In the genomic region with DNA sequence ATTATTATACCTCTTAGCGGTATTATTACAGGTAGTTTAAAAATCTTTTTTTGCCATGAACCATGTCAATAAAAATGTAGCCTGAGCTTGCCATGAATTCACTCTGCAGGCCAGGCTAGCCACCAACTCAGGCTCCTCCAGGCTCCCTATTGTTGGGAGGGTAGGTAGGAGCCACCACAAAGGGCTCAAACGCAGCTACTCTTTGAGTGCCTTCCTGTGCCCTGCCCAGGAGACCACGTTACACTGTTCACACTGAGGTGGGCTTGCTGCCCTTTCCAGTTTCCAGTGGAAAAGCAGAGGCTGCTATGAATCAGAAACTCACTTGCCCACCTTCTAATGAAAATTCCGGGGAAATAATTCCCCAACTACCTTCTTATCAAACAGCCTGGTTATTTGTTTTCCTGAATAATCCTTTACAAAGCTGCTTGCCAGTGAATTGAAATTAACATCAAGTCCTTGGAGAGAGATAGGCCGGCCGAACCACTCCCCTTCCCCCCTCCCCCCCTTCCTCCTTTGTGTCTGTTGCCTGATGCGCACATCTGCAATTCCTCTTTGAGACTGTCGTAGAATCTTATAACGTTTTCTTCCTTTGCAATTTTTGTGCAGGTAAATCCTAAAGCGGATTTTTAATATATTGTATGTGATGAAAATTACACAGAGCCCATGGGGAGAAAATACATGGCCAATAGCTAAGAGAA, we compare ENCODE assay signal across 16 mouse cellular contexts. TPM values are rescaled to one million over a fixed set of nuclear protein-coding genes. Genes with fewer than 3 reads are reported as not detected.
A peak's percentile ranks its signal among the peaks of the same experiment; 100 is the strongest.
DNase-seq lines count a peak whose midpoint lies in the region; ATAC-seq lines count a peak whose summit lies in the region.
"Had no signal": no experiment of that assay in that cellular context is flagged by ENCODE, and none has a peak within 500 bp of the region (broad histone marks: within the 10 kb centered on the region; RNA-seq: fewer than 3 reads in every experiment).

No protein-coding gene starts in this region.

- no peaks in the 10 kb centered on the region for H3K36me3 ChIP-seq in forebrain, embryonic 16.5 days (ENCODE audit: control insufficient read depth, insufficient read depth)
- H3K36me3 ChIP-seq in limb, embryonic 10.5 days: no peaks in the 10 kb centered on the region
- H3K36me3 ChIP-seq in neural tube, embryonic 14.5 days (ENCODE audit: control insufficient read depth, insufficient read depth, low read length): no peaks in the 10 kb centered on the region
- H3K36me3 ChIP-seq: heart, embryonic 13.5 days; limb, embryonic 13.5 days; stomach, embryonic 15.5 days had no signal

- no peak overlapping the region for H3K4me2 ChIP-seq in forebrain, embryonic 16.5 days (ENCODE audit: low read length)
- H3K4me2 ChIP-seq in neural tube, embryonic 14.5 days (ENCODE audit: low read depth, low read length): no peak overlapping the region
- H3K4me2 ChIP-seq: heart, embryonic 13.5 days; limb, embryonic 13.5 days; stomach, embryonic 15.5 days had no signal

- H3K4me1 ChIP-seq in forebrain, embryonic 16.5 days (replicated peaks; ENCODE audit: control insufficient read depth, insufficient read depth, low read length): no peaks in the 10 kb centered on the region
- peaks cover 28% of the 10 kb centered on the region for H3K4me1 ChIP-seq in limb, embryonic 10.5 days
- no peaks in the 10 kb centered on the region; the same call in 1 of the 2 replicates for H3K4me1 ChIP-seq in neural tube, embryonic 14.5 days (ENCODE audit: control insufficient read depth, insufficient read depth, low read length)
- H3K4me1 ChIP-seq: stomach, embryonic 15.5 days had no signal

- WGBS in forebrain, embryonic 16.5 days: 11% methylated on average over 10 of the region's 10 CpGs
- 19% methylated on average over 10 of the region's 10 CpGs for WGBS in limb, embryonic 10.5 days
- 16% methylated on average over 10 of the region's 10 CpGs for WGBS in neural tube, embryonic 14.5 days

- peak; percentile 43 for DNase-seq in heart, adult 11 months
- DNase-seq in heart, adult 18-20 months: no peak
- no peak for DNase-seq in limb, embryonic 10.5 days (ENCODE audit: low spot score)
- no peak for DNase-seq in layer of hippocampus, postnatal 36 days
- DNase-seq in cerebellum, adult 18-20 months: no peak
- DNase-seq in frontal cortex, postnatal 36 days (ENCODE audit: low spot score in 2 of 2): no peak
- DNase-seq: cerebellum, adult 11-12 months; gastrocnemius, postnatal 14 days; kidney, adult 8-10 months; thymus, postnatal 14 days had no signal

- H3K27me3 ChIP-seq in forebrain, embryonic 16.5 days (replicated peaks; ENCODE audit: control insufficient read depth, insufficient read depth, low read length): no peaks in the 10 kb centered on the region
- no peaks in the 10 kb centered on the region for H3K27me3 ChIP-seq in limb, embryonic 10.5 days (ENCODE audit: low read depth, poor library complexity, severe bottlenecking)
- H3K27me3 ChIP-seq in neural tube, embryonic 14.5 days (ENCODE audit: control insufficient read depth, insufficient read depth, low read length): no peaks in the 10 kb centered on the region
- H3K27me3 ChIP-seq: heart, embryonic 13.5 days; stomach, embryonic 15.5 days had no signal

- no peak overlapping the region for H3K9ac ChIP-seq in forebrain, embryonic 16.5 days (replicated peaks; ENCODE audit: low read depth, low read length)
- no peak overlapping the region for H3K9ac ChIP-seq in neural tube, embryonic 14.5 days (replicated peaks; ENCODE audit: low read depth, low read length)
- H3K9ac ChIP-seq: heart, embryonic 13.5 days; limb, embryonic 13.5 days; stomach, embryonic 15.5 days had no signal

- no peak overlapping the region for H3K27ac ChIP-seq in forebrain, embryonic 16.5 days (ENCODE audit: low read length)
- H3K27ac ChIP-seq in limb, embryonic 10.5 days: 0 out of 2 replicates have a peak overlapping the region, but pooled peaks have one; percentile 26
- peak overlapping the region; percentile 75 for H3K27ac ChIP-seq in neural tube, embryonic 14.5 days (ENCODE audit: low read depth, low read length)
- H3K27ac ChIP-seq: heart, embryonic 13.5 days; limb, embryonic 13.5 days; stomach, embryonic 15.5 days had no signal

- no peaks in the 10 kb centered on the region for H3K9me3 ChIP-seq in forebrain, embryonic 16.5 days (ENCODE audit: control insufficient read depth, low read length)
- no peaks in the 10 kb centered on the region for H3K9me3 ChIP-seq in limb, embryonic 10.5 days (replicated peaks)
- no peaks in the 10 kb centered on the region for H3K9me3 ChIP-seq in neural tube, embryonic 14.5 days (ENCODE audit: control insufficient read depth, low read length)
- H3K9me3 ChIP-seq: heart, embryonic 13.5 days; limb, embryonic 13.5 days; stomach, embryonic 15.5 days had no signal

- ATAC-seq in forebrain, embryonic 16.5 days: 0 out of 2 replicates have a peak, but pooled peaks have one; percentile 26
- ATAC-seq in neural tube, embryonic 14.5 days (ENCODE audit: low read depth): peak; percentile 72

- H3K4me3 ChIP-seq in forebrain, embryonic 16.5 days (replicated peaks; ENCODE audit: low read length): no peak overlapping the region
- H3K4me3 ChIP-seq in limb, embryonic 10.5 days: no peak overlapping the region
- no peak overlapping the region for H3K4me3 ChIP-seq in neural tube, embryonic 14.5 days (ENCODE audit: low read depth, low read length)
- H3K4me3 ChIP-seq: heart, embryonic 13.5 days; limb, embryonic 13.5 days; stomach, embryonic 15.5 days had no signal

RNA-seq across cellular contexts. Expression of a gene that starts 44.6 kb away (rescaled TPM):
- under 1 TPM; 0.32 to 0.75 TPM for total RNA-seq in heart, adult 18-20 months (2021)
- polyA plus RNA-seq in forebrain, embryonic 16.5 days (2015; fragmentation: Nextera tagmentation; extraction: Ambion mirVana): 11.5 and 24.0 TPM in 2 replicates
- polyA plus RNA-seq in limb, embryonic 10.5 days (2016; fragmentation: Nextera tagmentation; extraction: Ambion mirVana): 2.5 and 5.2 TPM in 2 replicates
- 30.5 and 31.9 TPM in 2 replicates for polyA plus RNA-seq in neural tube, embryonic 14.5 days (2014; fragmentation: Nextera tagmentation; extraction: Ambion mirVana)
- 100 to 1,000 TPM; 159 to 162 TPM for total RNA-seq in layer of hippocampus, postnatal 36 days (2021)
- total RNA-seq: hematopoietic stem cell, adult 5-6 weeks had no signal
